Mouse (Mus musculus): Measurements from ENCODE around the gene Papola. TPM values are rescaled to one million over a fixed set of nuclear protein-coding genes. Genes with fewer than 3 reads are reported as not detected.
"Not testable (repeated sequence)": the region's sequence is repeated elsewhere in the genome, so short reads cannot be mapped to it uniquely, and the experiment has no call there.

Papola gene
- polyA plus RNA-seq, 1 experiment from 2014 or later: 292 TPM

GRCm38 (mm10) chr12:105834926-105835325 is 50.4 kb downstream of the Papola start:
- Histone ChIP-seq H3K27me3 (ENCODE audit: control insufficient read depth, insufficient read depth, low read length) (no peaks in the 10 kb centered on the region), H3K27ac (replicated peaks; ENCODE audit: low read depth, low read length) (no peak overlapping the region), H3K4me3 (ENCODE audit: low read depth, low read length) (no peak overlapping the region), H3K4me2 (ENCODE audit: low read depth, low read length) (no peak overlapping the region), H3K9ac (replicated peaks; ENCODE audit: low read length) (no peak overlapping the region), H3K4me1 (ENCODE audit: control insufficient read depth, insufficient read depth, low read length) (no peaks in the 10 kb centered on the region), H3K36me3 (replicated peaks; ENCODE audit: control insufficient read depth, insufficient read depth, low read depth, low read length) (peaks cover 13% of the 10 kb centered on the region), H3K9me3 (replicated peaks; ENCODE audit: control insufficient read depth, low read length) (no peaks in the 10 kb centered on the region)
- ATAC-seq (replicated peaks; ENCODE audit: insufficient number of reproducible peaks, low FRiP score, low TSS enrichment, low read depth) (no peak), DNase-seq (ENCODE audit: low spot score) (no peak)
- WGBS: 78% methylated on average over 6 of the region's 6 CpGs

GRCm38 (mm10) chr12:105835571-105835970 is 51.1 kb downstream of the Papola start:
- ATAC-seq (replicated peaks; ENCODE audit: insufficient number of reproducible peaks, low FRiP score, low TSS enrichment, low read depth): no peak
- 58% methylated on average over 6 of the region's 6 CpGs for WGBS
- Histone ChIP-seq H3K4me1 (ENCODE audit: control insufficient read depth, insufficient read depth, low read length) (no peaks in the 10 kb centered on the region), H3K9ac (replicated peaks; ENCODE audit: low read length) (no peak overlapping the region), H3K4me2 (ENCODE audit: low read depth, low read length) (no peak overlapping the region), H3K36me3 (replicated peaks; ENCODE audit: control insufficient read depth, insufficient read depth, low read depth, low read length) (peaks cover 11% of the 10 kb centered on the region), H3K9me3 (replicated peaks; ENCODE audit: control insufficient read depth, low read length) (no peaks in the 10 kb centered on the region), H3K27ac (replicated peaks; ENCODE audit: low read depth, low read length) (no peak overlapping the region), H3K27me3 (ENCODE audit: control insufficient read depth, insufficient read depth, low read length) (no peaks in the 10 kb centered on the region), H3K4me3 (ENCODE audit: low read depth, low read length) (no peak overlapping the region)
- peak; percentile 44 for DNase-seq (ENCODE audit: low spot score)

GRCm38 (mm10) chr12:105836196-105836595 is 51.7 kb downstream of the Papola start:
- H3K9me3 ChIP-seq (replicated peaks; ENCODE audit: control insufficient read depth, low read length): no peaks in the 10 kb centered on the region
- peaks cover 7% of the 10 kb centered on the region for H3K36me3 ChIP-seq (replicated peaks; ENCODE audit: control insufficient read depth, insufficient read depth, low read depth, low read length)
- ATAC-seq (replicated peaks; ENCODE audit: insufficient number of reproducible peaks, low FRiP score, low TSS enrichment, low read depth): no peak
- H3K4me3 ChIP-seq (ENCODE audit: low read depth, low read length): no peak overlapping the region
- H3K27me3 ChIP-seq (ENCODE audit: control insufficient read depth, insufficient read depth, low read length): no peaks in the 10 kb centered on the region
- no peak overlapping the region for H3K9ac ChIP-seq (replicated peaks; ENCODE audit: low read length)
- peak; percentile 68 for DNase-seq (ENCODE audit: low spot score)
- 78% methylated on average over 2 of the region's 2 CpGs for WGBS
- no peaks in the 10 kb centered on the region for H3K4me1 ChIP-seq (ENCODE audit: control insufficient read depth, insufficient read depth, low read length)
- no peak overlapping the region for H3K27ac ChIP-seq (replicated peaks; ENCODE audit: low read depth, low read length)
- H3K4me2 ChIP-seq (ENCODE audit: low read depth, low read length): no peak overlapping the region

- peak; percentile 63 for DNase-seq (ENCODE audit: low spot score)
- Histone ChIP-seq H3K9ac (replicated peaks; ENCODE audit: low read length) (no peak overlapping the region), H3K4me2 (ENCODE audit: low read depth, low read length) (no peak overlapping the region), H3K27ac (replicated peaks; ENCODE audit: low read depth, low read length) (no peak overlapping the region), H3K4me3 (ENCODE audit: low read depth, low read length) (no peak overlapping the region), H3K27me3 (ENCODE audit: control insufficient read depth, insufficient read depth, low read length) (no peaks in the 10 kb centered on the region), H3K36me3 (replicated peaks; ENCODE audit: control insufficient read depth, insufficient read depth, low read depth, low read length) (peaks cover 7% of the 10 kb centered on the region), H3K4me1 (ENCODE audit: control insufficient read depth, insufficient read depth, low read length) (no peaks in the 10 kb centered on the region), H3K9me3 (replicated peaks; ENCODE audit: control insufficient read depth, low read length) (no peaks in the 10 kb centered on the region)
- no peak for ATAC-seq (replicated peaks; ENCODE audit: insufficient number of reproducible peaks, low FRiP score, low TSS enrichment, low read depth)
- 76% methylated on average over 4 of the region's 4 CpGs for WGBS
Observed at GRCm38 (mm10) chr12:105839096-105839495, 54.6 kb downstream of the Papola start.

- H3K36me3 ChIP-seq (replicated peaks; ENCODE audit: control insufficient read depth, insufficient read depth, low read depth, low read length); H3K4me3 ChIP-seq (ENCODE audit: low read depth, low read length); DNase-seq (ENCODE audit: low spot score); ATAC-seq (replicated peaks; ENCODE audit: insufficient number of reproducible peaks, low FRiP score, low TSS enrichment, low read depth); H3K9ac ChIP-seq (replicated peaks; ENCODE audit: low read length); H3K9me3 ChIP-seq (replicated peaks; ENCODE audit: control insufficient read depth, low read length); H3K27me3 ChIP-seq (ENCODE audit: control insufficient read depth, insufficient read depth, low read length); H3K27ac ChIP-seq (replicated peaks; ENCODE audit: low read depth, low read length); H3K4me2 ChIP-seq (ENCODE audit: low read depth, low read length); H3K4me1 ChIP-seq (ENCODE audit: control insufficient read depth, insufficient read depth, low read length): not testable (repeated sequence)
- 93% methylated on average over 8 of the region's 8 CpGs for WGBS
Observed at GRCm38 (mm10) chr12:105840545-105840944, 56.1 kb downstream of the Papola start.

- ATAC-seq (replicated peaks; ENCODE audit: insufficient number of reproducible peaks, low FRiP score, low TSS enrichment, low read depth) (no peak), DNase-seq (ENCODE audit: low spot score) (no peak)
- Histone ChIP-seq H3K9me3 (replicated peaks; ENCODE audit: control insufficient read depth, low read length) (no peaks in the 10 kb centered on the region), H3K36me3 (replicated peaks; ENCODE audit: control insufficient read depth, insufficient read depth, low read depth, low read length) (peaks cover 2% of the 10 kb centered on the region), H3K27ac (replicated peaks; ENCODE audit: low read depth, low read length) (no peak overlapping the region), H3K27me3 (ENCODE audit: control insufficient read depth, insufficient read depth, low read length) (no peaks in the 10 kb centered on the region), H3K4me1 (ENCODE audit: control insufficient read depth, insufficient read depth, low read length) (no peaks in the 10 kb centered on the region), H3K4me3 (ENCODE audit: low read depth, low read length) (no peak overlapping the region), H3K9ac (replicated peaks; ENCODE audit: low read length) (no peak overlapping the region), H3K4me2 (ENCODE audit: low read depth, low read length) (no peak overlapping the region)
- WGBS: 80% methylated on average over 12 of the region's 12 CpGs
Observed at GRCm38 (mm10) chr12:105843243-105844005, 58.9 kb downstream of the Papola start.

GRCm38 (mm10) chr12:105844406-105844805 is 59.9 kb downstream of the Papola start:
- no peak overlapping the region for H3K4me3 ChIP-seq (ENCODE audit: low read depth, low read length)
- WGBS: 95% methylated on average over 4 of the region's 4 CpGs
- H3K27me3 ChIP-seq (ENCODE audit: control insufficient read depth, insufficient read depth, low read length): no peaks in the 10 kb centered on the region
- DNase-seq (ENCODE audit: low spot score) (no peak), ATAC-seq (replicated peaks; ENCODE audit: insufficient number of reproducible peaks, low FRiP score, low TSS enrichment, low read depth) (no peak)
- H3K9ac ChIP-seq (replicated peaks; ENCODE audit: low read length): no peak overlapping the region
- H3K9me3 ChIP-seq (replicated peaks; ENCODE audit: control insufficient read depth, low read length): no peaks in the 10 kb centered on the region
- H3K4me1 ChIP-seq (ENCODE audit: control insufficient read depth, insufficient read depth, low read length): peaks cover 2% of the 10 kb centered on the region; the same call in 1 of the 2 replicates
- H3K27ac ChIP-seq (replicated peaks; ENCODE audit: low read depth, low read length): no peak overlapping the region
- H3K4me2 ChIP-seq (ENCODE audit: low read depth, low read length): no peak overlapping the region
- no peaks in the 10 kb centered on the region for H3K36me3 ChIP-seq (replicated peaks; ENCODE audit: control insufficient read depth, insufficient read depth, low read depth, low read length)

- ATAC-seq (replicated peaks; ENCODE audit: insufficient number of reproducible peaks, low FRiP score, low TSS enrichment, low read depth) (0 out of 2 replicates have a peak, but pooled peaks have one; percentile 54), DNase-seq (ENCODE audit: low spot score) (peak; percentile 78)
- Histone ChIP-seq H3K4me3 (ENCODE audit: low read depth, low read length) (no peak overlapping the region), H3K9me3 (replicated peaks; ENCODE audit: control insufficient read depth, low read length) (no peaks in the 10 kb centered on the region), H3K36me3 (replicated peaks; ENCODE audit: control insufficient read depth, insufficient read depth, low read depth, low read length) (no peaks in the 10 kb centered on the region), H3K4me1 (ENCODE audit: control insufficient read depth, insufficient read depth, low read length) (peaks cover 5% of the 10 kb centered on the region; the same call in 1 of the 2 replicates), H3K27me3 (ENCODE audit: control insufficient read depth, insufficient read depth, low read length) (no peaks in the 10 kb centered on the region), H3K27ac (replicated peaks; ENCODE audit: low read depth, low read length) (no peak overlapping the region), H3K4me2 (ENCODE audit: low read depth, low read length) (no peak overlapping the region), H3K9ac (replicated peaks; ENCODE audit: low read length) (no peak overlapping the region)
- WGBS: 24% methylated on average over 8 of the region's 8 CpGs
Observed at GRCm38 (mm10) chr12:105849102-105849501, 64.6 kb downstream of the Papola start.
